Mouse (Mus musculus) layer of hippocampus, postnatal 10 days (tissue): ENCODE measurements around the gene Olfr668. TPM values are rescaled to one million over a fixed set of nuclear protein-coding genes. Genes with fewer than 3 reads are reported as not detected.
"Not testable (repeated sequence)": the region's sequence is repeated elsewhere in the genome, so short reads cannot be mapped to it uniquely, and the experiment has no call there.

Source experiments
- DNase-seq, 2 experiments: peaks; one replicate each; pipeline ENCODE4 v3.0.0; 2021; ENCODE audit warnings: low spot score in 2 of 2
- long read RNA-seq: library from polyadenylated mRNA; stranded (forward); transcript quantifications from one replicate; pipeline ENCODE4 v2.0.0, GENCODE M21; 2023
- total RNA-seq, 2 experiments: library from RNA; stranded (reverse); gene quantifications; 2 replicates each; pipeline ENCODE4 v1.2.3; 2021

The Olfr668 gene
- not detected for total RNA-seq
- long read RNA-seq, result 0 reads

GRCm38 (mm10) chr7:104927957-104928356 is at the start of gene Olfr668:
Olfr668 (minus strand) TSS chr7:104928057.
- DNase-seq, result no peak

- not testable (repeated sequence) for DNase-seq
These were observed 44.6 kb upstream of the Olfr668 start for GRCm38 (mm10) chr7:104972507-104972906.

- no peak for DNase-seq
These were observed 34.7 kb upstream of the Olfr668 start, which contains the start of gene Olfr670 for GRCm38 (mm10) chr7:104962520-104962919. Olfr670 (minus strand) TSS chr7:104962620.

- not testable (repeated sequence) for DNase-seq
These were observed 22.4 kb upstream of the Olfr668 start for GRCm38 (mm10) chr7:104950234-104950633.

GRCm38 (mm10) chr7:104933940-104934339 is 6.1 kb upstream of the Olfr668 start, which contains the start of gene Olfr669:
Olfr669 (plus strand) TSS chr7:104934240.
- DNase-seq, result no peak

- DNase-seq, result no peak
These were observed 6.5 kb downstream of the Olfr668 start, which contains the start of gene Olfr667 for GRCm38 (mm10) chr7:104921382-104921781. Olfr667 (minus strand) TSS chr7:104921482.

- no peak for DNase-seq
These were observed 32.0 kb downstream of the Olfr668 start, which contains the start of gene Olfr666 for GRCm38 (mm10) chr7:104895852-104896251. Olfr666 (minus strand) TSS chr7:104895952.

- DNase-seq, result no peak
These were observed 50.1 kb downstream of the Olfr668 start, which contains the start of gene Olfr665 for GRCm38 (mm10) chr7:104877731-104878130. Olfr665 (plus strand) TSS chr7:104878031.

Other genes starting within 250 kb of the Olfr668 start
- gene Olfr661, start 241.6 kb downstream of the Olfr668 start, total RNA-seq, result not detected
- gene Usp17le, start 150.6 kb downstream of the Olfr668 start, total RNA-seq, result not detected
- gene Usp17lb, start 85.5 kb downstream of the Olfr668 start, total RNA-seq, result not detected
- not detected for gene Usp17la, start 71.0 kb downstream of the Olfr668 start, total RNA-seq
- not detected for gene Olfr665, start 50.0 kb downstream of the Olfr668 start, total RNA-seq
- not detected for gene Olfr666, start 32.1 kb downstream of the Olfr668 start, total RNA-seq
- not detected for gene Olfr667, start 6.6 kb downstream of the Olfr668 start, total RNA-seq
- not detected for gene Olfr669, start 6.2 kb upstream of the Olfr668 start, total RNA-seq
- not detected for gene Olfr670, start 34.6 kb upstream of the Olfr668 start, total RNA-seq
- not detected for gene Olfr671, start 51.1 kb upstream of the Olfr668 start, total RNA-seq
- not detected for gene Olfr672, start 74.0 kb upstream of the Olfr668 start, total RNA-seq
- gene Olfr675, start 100.4 kb upstream of the Olfr668 start, total RNA-seq, result not detected
- not detected for gene Olfr676, start 104.6 kb upstream of the Olfr668 start, total RNA-seq
- gene Olfr677, start 123.3 kb upstream of the Olfr668 start, total RNA-seq, result not detected
- not detected for gene Olfr678, start 136.4 kb upstream of the Olfr668 start, total RNA-seq
- not detected for gene Olfr679, start 153.1 kb upstream of the Olfr668 start, total RNA-seq
- not detected for gene Olfr680-ps1, start 164.8 kb upstream of the Olfr668 start, total RNA-seq
- not detected for gene Olfr681, start 188.8 kb upstream of the Olfr668 start, total RNA-seq
- gene Olfr683, start 219.0 kb upstream of the Olfr668 start, total RNA-seq, result not detected
- gene Olfr684, start 235.6 kb upstream of the Olfr668 start, total RNA-seq, result not detected